Mouse (Mus musculus) gastrocnemius, adult 2 months (tissue): Measurements from ENCODE around the gene Oosp1. TPM values are rescaled to one million over a fixed set of nuclear protein-coding genes. Genes with fewer than 3 reads are reported as not detected.

ENCODE experiments used
- DNase-seq: peaks from one replicate; pipeline ENCODE4 v3.0.0; 2022
- H3K27ac ChIP-seq: fragments of 200-600 bp; 2 replicates; pipeline ENCODE4 v1.8.1; 2022; ENCODE audit warnings: mild to moderate bottlenecking
- H3K4me3 ChIP-seq: fragments of 200-600 bp; 2 replicates; pipeline ENCODE4 v1.8.1; 2022; ENCODE audit warnings: mild to moderate bottlenecking, moderate library complexity
- CTCF ChIP-seq: fragments of 200-600 bp; IDR thresholded peaks from 2 replicates; pipeline ENCODE4 v1.8.1; 2022; ENCODE audit warnings: antibody characterized with exemption, mild to moderate bottlenecking, moderate library complexity
- intact Hi-C: fragments of 180-260 bp; cut with DNase I; formaldehyde crosslinking; loops from one replicate; pipeline ENCODE4 v1.15.1; 2025
- total RNA-seq, 2 experiments: library from RNA; stranded (reverse); gene quantifications; 2 replicates each; pipeline ENCODE4 v1.2.3; 2021

Gene Oosp1
- total RNA-seq, 2 experiments from 2014 or later, result not detected

- H3K27ac ChIP-seq, result no peak overlapping the region
- no peak overlapping the region for H3K4me3 ChIP-seq
- intact Hi-C loops, result no loop called here
- DNase-seq, result no peak
- TF ChIP-seq CTCF, result no peak
These were observed 31.8 kb downstream of the Oosp1 start for GRCm38 (mm10) chr19:11659142-11659541.

- no peak for DNase-seq
- Histone ChIP-seq H3K4me3 (no peak overlapping the region), H3K27ac (no peak overlapping the region)
- no peak for TF ChIP-seq CTCF
- intact Hi-C loops, result no loop called here
These were observed 41.4 kb downstream of the Oosp1 start for GRCm38 (mm10) chr19:11649564-11649963.

- Histone ChIP-seq H3K4me3 (no peak overlapping the region), H3K27ac (no peak overlapping the region)
- intact Hi-C loops, result no loop called here
- no peak for TF ChIP-seq CTCF
- no peak for DNase-seq
These were observed 44.8 kb downstream of the Oosp1 start for GRCm38 (mm10) chr19:11646166-11646565.

- no peak for DNase-seq
- H3K4me3 ChIP-seq, result no peak within 1 kb of the TSS
- intact Hi-C loops, result no loop called here
- no peak within 1 kb of the TSS for H3K27ac ChIP-seq
- TF ChIP-seq CTCF, result no peak
These were observed 50.2 kb downstream of the Oosp1 start, which contains the start of gene Ms4a3 for GRCm38 (mm10) chr19:11640732-11641131. Gene Ms4a3 (minus strand): TSS chr19:11640851.

- Histone ChIP-seq H3K4me3 (no peak overlapping the region), H3K27ac (no peak overlapping the region)
- no peak for DNase-seq
- TF ChIP-seq CTCF, result no peak
- intact Hi-C loops, result no loop called here
These were observed 51.9 kb downstream of the Oosp1 start for GRCm38 (mm10) chr19:11639038-11639437.

- H3K4me3 ChIP-seq, result no peak overlapping the region
- no peak for DNase-seq
- intact Hi-C loops, result no loop called here
- no peak overlapping the region for H3K27ac ChIP-seq
- no peak for TF ChIP-seq CTCF
These were observed 55.4 kb downstream of the Oosp1 start for GRCm38 (mm10) chr19:11635572-11635971.

- DNase-seq, result no peak
- Histone ChIP-seq H3K27ac (no peak overlapping the region), H3K4me3 (no peak overlapping the region)
- intact Hi-C loops, result no loop called here
- TF ChIP-seq CTCF, result no peak
These were observed 56.6 kb downstream of the Oosp1 start for GRCm38 (mm10) chr19:11634330-11634729.

GRCm38 (mm10) chr19:11633732-11634131 lies 57.2 kb downstream of the Oosp1 start:
- H3K27ac ChIP-seq, result no peak overlapping the region
- TF ChIP-seq CTCF, result no peak
- H3K4me3 ChIP-seq, result no peak overlapping the region
- intact Hi-C loops, result no loop called here
- no peak for DNase-seq

- no peak overlapping the region for H3K27ac ChIP-seq
- intact Hi-C loops, result no loop called here
- TF ChIP-seq CTCF, result no peak
- no peak for DNase-seq
- H3K4me3 ChIP-seq, result no peak overlapping the region
These were observed 65.7 kb downstream of the Oosp1 start for GRCm38 (mm10) chr19:11625231-11625630.

- H3K4me3 ChIP-seq, result no peak overlapping the region
- no peak for TF ChIP-seq CTCF
- DNase-seq, result no peak
- no peak overlapping the region for H3K27ac ChIP-seq
- intact Hi-C loops, result no loop called here
These were observed 66.2 kb downstream of the Oosp1 start for GRCm38 (mm10) chr19:11624800-11625199.

GRCm38 (mm10) chr19:11623551-11623950 lies 67.4 kb downstream of the Oosp1 start, which contains the start of gene Ms4a2:
Gene Ms4a2 (minus strand): TSS chr19:11623719.
- no peak for TF ChIP-seq CTCF
- DNase-seq, result no peak
- intact Hi-C loops, result no loop called here

GRCm38 (mm10) chr19:11617983-11618382 lies 73.0 kb downstream of the Oosp1 start:
- no peak for DNase-seq
- intact Hi-C loops, result no loop called here
- TF ChIP-seq CTCF, result no peak
- Histone ChIP-seq H3K4me3 (no peak overlapping the region), H3K27ac (no peak overlapping the region)

More at GRCm38 (mm10) chr19:11623551-11623950, 67.4 kb downstream of the Oosp1 start, which contains the start of gene Ms4a2:
- no peak within 1 kb of the TSS for H3K27ac ChIP-seq
- H3K4me3 ChIP-seq, result no peak within 1 kb of the TSS

Other genes starting within 250 kb of the Oosp1 start
- not detected for gene Ms4a4b, start 247.6 kb downstream of the Oosp1 start, total RNA-seq
- 1 to 10 TPM; 1.3 to 3.4 TPM for gene Ms4a6c, start 221.8 kb downstream of the Oosp1 start, total RNA-seq
- gene Gm8369, start 205.2 kb downstream of the Oosp1 start, total RNA-seq, result not detected
- 1 to 10 TPM in 1 of 2 experiments, under 1 TPM in 1; 0.54 to 2.7 TPM for gene Ms4a6b, start 174.6 kb downstream of the Oosp1 start, total RNA-seq
- gene Ms4a4d, start 154.3 kb downstream of the Oosp1 start, total RNA-seq, result 1 to 10 TPM; 4.0 TPM
- 1 to 10 TPM in 1 of 2 experiments, under 1 TPM in 1; 0.89 to 1.6 TPM for gene Ms4a6d, start 86.3 kb downstream of the Oosp1 start, total RNA-seq
- gene Ms4a2, start 67.4 kb downstream of the Oosp1 start, total RNA-seq, result under 1 TPM in 1 of 2 experiments, not detected in 1; 0.31 TPM
- gene Ms4a3, start 50.3 kb downstream of the Oosp1 start, total RNA-seq, result not detected
- gene Oosp2, start 30.6 kb downstream of the Oosp1 start, total RNA-seq, result not detected
- gene Oosp3, start 5.9 kb upstream of the Oosp1 start, total RNA-seq, result not detected
- not detected for gene Gif, start 56.4 kb upstream of the Oosp1 start, total RNA-seq
- gene Mrpl16, start 79.2 kb upstream of the Oosp1 start, total RNA-seq, result 10 to 100 TPM; 51.6 to 69.4 TPM
- gene Stx3, start 128.3 kb upstream of the Oosp1 start, total RNA-seq, result 1 to 10 TPM; 1.7 to 2.6 TPM
- not detected for gene Olfr1417, start 148.1 kb upstream of the Oosp1 start, total RNA-seq
- not detected for gene Olfr1418, start 169.9 kb upstream of the Oosp1 start, total RNA-seq
- not detected for gene Olfr1419, start 184.0 kb upstream of the Oosp1 start, total RNA-seq
- not detected for gene Olfr1420, start 195.4 kb upstream of the Oosp1 start, total RNA-seq
- 10 to 100 TPM; 24.3 to 29.3 TPM for gene Patl1, start 221.2 kb upstream of the Oosp1 start, total RNA-seq